Mouse (Mus musculus) hindbrain, embryonic 14.5 days (tissue): ENCODE measurements around the gene Cript. TPM values are rescaled to one million over a fixed set of nuclear protein-coding genes. Genes with fewer than 3 reads are reported as not detected.
"Not testable (repeated sequence)": the region's sequence is repeated elsewhere in the genome, so short reads cannot be mapped to it uniquely, and the experiment has no call there.

Experiments used
- ATAC-seq: fragments of 200-750 bp; cut with Nextera tagmentation; 2 replicates; pipeline ENCODE4 v1.8.0; 2017; ENCODE audit warnings: moderate number of reproducible peaks, mild to moderate bottlenecking, moderate TSS enrichment, moderate library complexity; ENCODE audit not compliant: low FRiP score
- DNase-seq: peaks from one replicate; pipeline ENCODE4 v3.0.0-alpha.2; 2015; ENCODE audit warnings: low spot score
- H3K27ac ChIP-seq: fragments of 300-500 bp; sonication (generic); 2 replicates; pipeline ENCODE4 v1.5.1; 2014; ENCODE audit warnings: mild to moderate bottlenecking, moderate library complexity
- H3K27me3 ChIP-seq: fragments of 300-500 bp; sonication (generic); 2 replicates; pipeline ENCODE4 v1.6.1; 2014; ENCODE audit warnings: mild to moderate bottlenecking, low read length, mixed read lengths; ENCODE audit not compliant: control insufficient read depth, insufficient read depth
- H3K36me3 ChIP-seq: fragments of 300-500 bp; sonication (generic); replicated peaks from 2 replicates; pipeline ENCODE4 v1.6.1; 2014; ENCODE audit not compliant: control insufficient read depth, insufficient read depth
- H3K4me1 ChIP-seq: fragments of 300-500 bp; sonication (generic); replicated peaks from 2 replicates; pipeline ENCODE4 v1.6.1; 2014; ENCODE audit warnings: antibody characterized with exemption, low read length, mixed read lengths; ENCODE audit not compliant: control insufficient read depth, insufficient read depth
- H3K4me2 ChIP-seq: fragments of 300-500 bp; sonication (generic); replicated peaks from 2 replicates; pipeline ENCODE4 v1.6.1; 2014; ENCODE audit warnings: mild to moderate bottlenecking, moderate library complexity
- H3K4me3 ChIP-seq: fragments of 300-500 bp; sonication (generic); replicated peaks from 2 replicates; pipeline ENCODE4 v1.5.1; 2014; ENCODE audit warnings: mild to moderate bottlenecking, low read length
- H3K9ac ChIP-seq: fragments of 300-500 bp; sonication (generic); 2 replicates; pipeline ENCODE4 v1.6.1; 2014
- H3K9me3 ChIP-seq: fragments of 300-500 bp; sonication (generic); 2 replicates; pipeline ENCODE4 v1.6.1; 2016; ENCODE audit warnings: low read length; ENCODE audit not compliant: control insufficient read depth
- WGBS: fragments of 180-500 bp; shearing (Covaris S2); extraction: QIAGEN DNeasy Blood & Tissue Kit; methylation state at CpG from one replicate; pipeline ENCODE4 v1.1.7; 2014; 5-methylcytosine and 5-hydroxymethylcytosine counted together
- polyA plus RNA-seq: library from polyadenylated mRNA; unstranded; fragments of >200 nt; fragmentation: Nextera tagmentation; extraction: Ambion mirVana; gene quantifications from 2 replicates; pipeline ENCODE4 v1.2.1, GENCODE M21; 2014

Gene Cript
- polyA plus RNA-seq, 1 experiment from 2014 or later = 219 TPM

DNA sequence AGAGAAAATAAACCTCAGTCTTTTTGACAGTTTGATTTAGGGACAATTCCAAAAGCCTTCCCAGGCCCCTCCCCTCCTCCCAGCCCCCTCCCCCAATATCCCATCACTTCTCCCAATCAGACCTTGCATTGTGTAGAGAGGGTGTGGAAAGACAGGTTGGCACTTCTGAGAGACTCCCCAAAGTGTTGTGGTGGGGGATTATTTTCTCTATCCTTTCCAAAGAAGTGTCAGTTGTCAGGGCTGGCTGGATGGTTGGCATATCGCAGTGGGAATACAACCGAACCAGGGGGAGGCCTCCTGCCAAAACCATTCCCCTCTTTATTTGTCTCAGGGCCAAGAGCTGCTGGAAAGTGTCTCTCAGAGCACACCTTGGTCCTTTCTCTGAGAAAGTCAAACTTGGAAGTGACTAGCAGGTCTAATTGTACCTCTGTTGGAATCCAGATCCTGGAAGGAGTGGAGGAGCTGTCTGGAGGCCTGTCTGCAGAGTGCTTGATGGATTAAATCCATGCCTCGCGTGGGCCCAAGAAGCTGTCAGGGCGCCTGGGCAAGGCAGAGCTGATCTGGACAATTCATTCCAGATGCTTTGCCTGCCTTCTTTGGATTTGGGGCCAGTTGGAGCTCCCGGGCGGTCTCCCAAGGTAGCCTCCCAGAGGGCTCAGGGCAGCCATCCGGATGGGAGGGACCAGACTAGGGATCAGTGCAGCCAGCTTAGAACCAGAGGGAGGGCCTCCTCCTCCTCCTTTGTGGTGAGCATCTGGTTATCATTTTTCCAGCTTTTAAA, 32.3 kb downstream of the Cript start:
- H3K4me2 ChIP-seq = no peak overlapping the region
- H3K9ac ChIP-seq = no peak overlapping the region
- H3K4me3 ChIP-seq = no peak overlapping the region
- no peaks in the 10 kb centered on the region for H3K27me3 ChIP-seq
- H3K27ac ChIP-seq = no peak overlapping the region
- H3K36me3 ChIP-seq = no peaks in the 10 kb centered on the region
- 74% methylated on average over 8 of the region's 8 CpGs for WGBS
- ATAC-seq = no peak
- H3K9me3 ChIP-seq = no peaks in the 10 kb centered on the region
- no peaks in the 10 kb centered on the region for H3K4me1 ChIP-seq
- no peak for DNase-seq

DNA sequence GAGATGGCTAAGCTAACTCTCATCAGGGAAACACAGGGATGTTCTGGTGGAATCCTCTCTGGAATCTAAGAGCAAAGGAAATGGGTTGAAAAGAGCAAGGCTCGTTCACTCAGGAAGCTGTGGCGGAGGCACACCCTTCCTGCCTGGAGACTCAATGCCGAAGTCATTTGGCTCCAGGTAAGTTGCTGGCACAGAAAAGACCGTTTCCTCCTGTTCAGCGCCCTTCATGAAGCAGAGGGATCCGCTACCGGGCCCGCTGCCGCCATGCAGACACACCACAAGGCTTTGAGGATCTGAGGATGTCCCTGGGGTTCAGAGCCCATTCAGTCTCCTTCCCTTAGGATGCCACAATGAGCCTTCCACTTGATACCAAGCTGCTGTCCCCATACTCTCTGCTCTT, 37.3 kb downstream of the Cript start:
- no peaks in the 10 kb centered on the region for H3K27me3 ChIP-seq
- H3K27ac ChIP-seq = no peak overlapping the region
- WGBS = 88% methylated on average over 9 of the region's 9 CpGs
- no peak overlapping the region for H3K4me3 ChIP-seq
- no peak for DNase-seq
- no peaks in the 10 kb centered on the region for H3K9me3 ChIP-seq
- no peaks in the 10 kb centered on the region for H3K4me1 ChIP-seq
- ATAC-seq = no peak
- H3K4me2 ChIP-seq = no peak overlapping the region
- H3K36me3 ChIP-seq = no peaks in the 10 kb centered on the region
- no peak overlapping the region for H3K9ac ChIP-seq

GRCm38 (mm10) chr17:87063461-87063860, 38.1 kb downstream of the Cript start:
- H3K9ac ChIP-seq = no peak overlapping the region
- H3K4me2 ChIP-seq = no peak overlapping the region
- H3K9me3 ChIP-seq = no peaks in the 10 kb centered on the region
- 87% methylated on average over 7 of the region's 7 CpGs for WGBS
- H3K36me3 ChIP-seq = no peaks in the 10 kb centered on the region
- H3K27ac ChIP-seq = no peak overlapping the region
- H3K4me3 ChIP-seq = no peak overlapping the region
- H3K27me3 ChIP-seq = no peaks in the 10 kb centered on the region
- DNase-seq = no peak
- no peaks in the 10 kb centered on the region for H3K4me1 ChIP-seq
- no peak for ATAC-seq

DNA sequence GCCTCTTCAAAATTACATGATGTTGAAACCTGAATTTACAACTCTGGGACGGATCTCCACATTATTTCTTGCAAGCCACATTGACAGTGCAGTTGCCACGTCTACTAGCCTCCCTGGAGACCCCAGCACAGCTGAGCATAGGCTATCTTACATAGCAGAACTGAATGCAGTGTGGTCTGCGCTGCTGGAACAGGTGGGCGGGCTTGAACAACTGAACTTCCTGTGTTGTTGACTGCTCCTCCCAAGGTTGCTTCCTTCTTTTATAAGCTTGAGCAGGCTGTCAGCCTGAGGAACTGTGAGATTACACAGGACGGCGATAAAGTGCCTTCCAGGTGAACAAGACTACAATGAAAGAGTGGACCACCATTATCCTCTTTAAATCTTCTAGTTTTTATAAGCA, 38.6 kb downstream of the Cript start:
- ATAC-seq (no peak), DNase-seq (no peak)
- Histone ChIP-seq H3K27me3 (no peaks in the 10 kb centered on the region), H3K9ac (no peak overlapping the region), H3K4me1 (no peaks in the 10 kb centered on the region), H3K9me3 (no peaks in the 10 kb centered on the region), H3K4me3 (no peak overlapping the region), H3K4me2 (no peak overlapping the region), H3K36me3 (no peaks in the 10 kb centered on the region), H3K27ac (no peak overlapping the region)
- 80% methylated on average over 6 of the region's 6 CpGs for WGBS

DNA sequence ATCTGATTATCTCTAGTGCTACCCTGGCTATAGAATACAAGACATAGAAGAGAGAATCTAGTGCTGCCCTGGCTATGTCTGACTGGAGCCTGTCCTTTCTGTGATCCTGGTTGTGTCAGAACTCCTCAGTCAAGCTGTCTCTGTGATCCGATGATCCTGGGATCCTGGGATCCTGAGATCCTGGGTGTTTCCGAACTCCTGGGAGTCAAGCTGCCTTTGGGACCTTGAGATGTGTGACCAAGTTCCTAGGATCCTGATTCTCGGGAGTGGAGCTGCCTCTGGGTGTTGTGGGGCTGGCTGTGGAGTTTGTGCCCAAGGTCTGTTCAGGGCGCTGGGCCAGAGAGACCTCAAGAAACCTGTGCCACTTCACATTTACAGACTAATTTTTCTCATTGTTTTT, 43.6 kb downstream of the Cript start:
- Histone ChIP-seq H3K27me3 (no peaks in the 10 kb centered on the region), H3K36me3 (no peaks in the 10 kb centered on the region), H3K27ac (no peak overlapping the region), H3K9me3 (no peaks in the 10 kb centered on the region), H3K4me1 (no peaks in the 10 kb centered on the region), H3K4me3 (no peak overlapping the region), H3K9ac (no peak overlapping the region), H3K4me2 (no peak overlapping the region)
- 90% methylated on average over 4 of the region's 4 CpGs for WGBS
- DNase-seq (no peak), ATAC-seq (no peak)

- H3K9me3 ChIP-seq, ATAC-seq, H3K4me2 ChIP-seq, H3K27ac ChIP-seq, H3K4me3 ChIP-seq, DNase-seq, H3K36me3 ChIP-seq, H3K27me3 ChIP-seq, H3K9ac ChIP-seq, H3K4me1 ChIP-seq: not testable (repeated sequence)
- WGBS = 91% methylated on average over 1 of the region's 1 CpGs
Measured at GRCm38 (mm10) chr17:87072183-87072582, 46.8 kb downstream of the Cript start.

- no peaks in the 10 kb centered on the region for H3K9me3 ChIP-seq
- WGBS = 78% methylated on average over 5 of the region's 5 CpGs
Measured at GRCm38 (mm10) chr17:87072766-87073440, 47.6 kb downstream of the Cript start.

DNA sequence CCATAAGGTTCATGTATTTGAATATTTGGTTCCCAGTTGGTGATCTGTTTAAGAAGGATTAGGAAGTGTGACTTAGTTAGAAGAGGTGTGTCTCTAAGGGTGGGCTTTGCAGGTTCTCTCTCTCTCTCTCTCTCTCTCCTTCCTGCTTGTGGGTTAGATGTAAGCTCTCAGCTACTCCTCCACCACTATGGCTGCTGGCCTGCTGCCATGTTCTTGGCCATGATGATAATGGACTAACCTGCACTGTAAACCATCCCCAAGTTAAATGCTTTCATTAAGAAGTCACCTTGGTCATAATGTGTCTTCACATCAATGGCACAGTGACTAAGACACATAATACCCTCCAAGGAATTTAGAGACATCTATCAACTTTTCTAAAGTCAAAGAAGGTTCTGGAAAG, 48.1 kb downstream of the Cript start:
- no peaks in the 10 kb centered on the region for H3K9me3 ChIP-seq
- no peaks in the 10 kb centered on the region for H3K36me3 ChIP-seq
- H3K27ac ChIP-seq = no peak overlapping the region
- ATAC-seq = no peak
- H3K9ac ChIP-seq = no peak overlapping the region
- H3K4me2 ChIP-seq = no peak overlapping the region
- no peaks in the 10 kb centered on the region for H3K4me1 ChIP-seq
- no peak for DNase-seq
- no peak overlapping the region for H3K4me3 ChIP-seq
- H3K27me3 ChIP-seq = no peaks in the 10 kb centered on the region

More at GRCm38 (mm10) chr17:87072766-87073440, 47.6 kb downstream of the Cript start:
- DNase-seq (no peak), ATAC-seq (no peak)
- H3K4me3 ChIP-seq = no peak overlapping the region
- H3K4me2 ChIP-seq = no peak overlapping the region
- H3K27ac ChIP-seq = no peak overlapping the region
- H3K36me3 ChIP-seq = no peaks in the 10 kb centered on the region
- no peaks in the 10 kb centered on the region for H3K4me1 ChIP-seq
- no peaks in the 10 kb centered on the region for H3K27me3 ChIP-seq
- H3K9ac ChIP-seq = no peak overlapping the region

DNA sequence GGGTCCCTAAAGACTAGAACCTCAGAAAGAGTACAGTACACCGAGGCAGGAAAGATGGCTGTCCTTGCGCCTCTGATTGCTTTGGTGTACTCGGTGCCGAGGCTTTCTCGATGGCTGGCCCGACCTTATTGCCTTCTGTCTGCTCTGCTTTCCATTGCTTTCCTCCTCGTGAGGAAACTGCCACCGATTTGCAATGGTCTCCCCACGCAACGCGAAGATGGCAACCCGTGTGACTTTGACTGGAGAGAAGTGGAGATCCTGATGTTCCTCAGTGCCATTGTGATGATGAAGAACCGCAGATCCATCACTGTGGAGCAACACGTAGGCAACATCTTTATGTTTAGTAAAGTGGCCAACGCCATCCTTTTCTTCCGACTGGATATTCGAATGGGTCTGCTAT, 52.9 kb downstream of the Cript start:
- H3K4me1 ChIP-seq, DNase-seq, H3K27me3 ChIP-seq, H3K9ac ChIP-seq, H3K4me3 ChIP-seq, H3K36me3 ChIP-seq, H3K9me3 ChIP-seq, H3K4me2 ChIP-seq, H3K27ac ChIP-seq, ATAC-seq: not testable (repeated sequence)
- WGBS = 97% methylated on average over 17 of the region's 17 CpGs
